Mouse (Mus musculus) MEL (cell line): ENCODE measurements around the gene Grik4. TPM values are rescaled to one million over a fixed set of nuclear protein-coding genes. Genes with fewer than 3 reads are reported as not detected.

ENCODE experiments used
- DNase-seq: peaks from one replicate; pipeline ENCODE4 v3.0.0; 2011; ENCODE audit warnings: low read depth, low spot score
- H3K27ac ChIP-seq: 2 replicates; pipeline ENCODE4 v1.5.1; 2012; ENCODE audit warnings: low read depth, mild to moderate bottlenecking, control low read depth, low read length, moderate library complexity; ENCODE audit not compliant: control insufficient read depth
- H3K27me3 ChIP-seq, 2 experiments: fragments of 150-350 bp in 1 of 2; sonication (generic) in 1 of 2; 2 replicates each; pipeline ENCODE4 v1.6.1; 2012; ENCODE audit warnings: low read length in 2 of 2, mild to moderate bottlenecking in 2 of 2, improper control_type of control experiment in 1 of 2, moderate library complexity in 1 of 2; ENCODE audit not compliant: insufficient read depth in 2 of 2, control insufficient read depth in 1 of 2
- H3K36me3 ChIP-seq, 2 experiments: 2 replicates each; pipeline ENCODE4 v1.6.1; 2012 to 2014; ENCODE audit warnings: low read length in 2 of 2, improper control_type of control experiment in 1 of 2, inconsistent platforms in 1 of 2, mild to moderate bottlenecking in 1 of 2; ENCODE audit not compliant: insufficient read depth in 2 of 2, control insufficient read depth in 1 of 2
- H3K4me1 ChIP-seq, 2 experiments: fragments of 150-350 bp in 1 of 2; sonication (generic) in 1 of 2; 2 replicates each; pipeline ENCODE4 v1.6.1; 2012; ENCODE audit warnings: low read length in 2 of 2, improper control_type of control experiment in 1 of 2, mild to moderate bottlenecking in 1 of 2; ENCODE audit not compliant: insufficient read depth in 2 of 2, control insufficient read depth in 1 of 2
- H3K4me3 ChIP-seq, 2 experiments: fragments of 150-350 bp in 1 of 2; sonication (generic) in 1 of 2; 2 replicates each; pipeline ENCODE4 v1.5.1; 2012; ENCODE audit warnings: low read depth in 2 of 2, low read length in 2 of 2, mild to moderate bottlenecking in 2 of 2, moderate library complexity in 2 of 2, control low read depth in 1 of 2, improper control_type of control experiment in 1 of 2; ENCODE audit not compliant: control insufficient read depth in 1 of 2, insufficient read depth in 1 of 2
- H3K79me2 ChIP-seq: 2 replicates; pipeline ENCODE4 v1.6.1; 2012; ENCODE audit warnings: mild to moderate bottlenecking, low read length, moderate library complexity; ENCODE audit not compliant: control insufficient read depth, poor library complexity, insufficient read depth
- H3K9ac ChIP-seq: 2 replicates; pipeline ENCODE4 v1.6.1; 2012; ENCODE audit warnings: low read depth, mild to moderate bottlenecking, control low read depth, low read length, moderate library complexity; ENCODE audit not compliant: control insufficient read depth, poor library complexity, severe bottlenecking
- H3K9me3 ChIP-seq: fragments of 150-350 bp; sonication (generic); replicated peaks from 2 replicates; pipeline ENCODE4 v1.6.1; 2012; ENCODE audit warnings: mild to moderate bottlenecking, low read length, improper control_type of control experiment, moderate library complexity; ENCODE audit not compliant: insufficient read depth
- BHLHE40 ChIP-seq: IDR thresholded peaks from 2 replicates; pipeline ENCODE4 v1.6.1; 2012; ENCODE audit warnings: low read depth, mild to moderate bottlenecking, inconsistent platforms, low read length, improper control_type of control experiment, borderline replicate concordance
- CHD1 ChIP-seq: IDR thresholded peaks from 2 replicates; pipeline ENCODE4 v1.6.1; 2012; ENCODE audit warnings: low read depth, mild to moderate bottlenecking, inconsistent platforms, low read length, improper control_type of control experiment
- CHD2 ChIP-seq: IDR thresholded peaks from 2 replicates; pipeline ENCODE4 v1.6.1; 2011; ENCODE audit warnings: low read length, improper control_type of control experiment
- E2F4 ChIP-seq: IDR thresholded peaks from 2 replicates; pipeline ENCODE4 v1.6.1; 2011; ENCODE audit warnings: low read depth, low read length, improper control_type of control experiment, borderline replicate concordance
- EP300 ChIP-seq, 2 experiments: IDR thresholded peaks; 2 replicates each; pipeline ENCODE4 v1.6.1; 2011; ENCODE audit warnings: improper control_type of control experiment in 2 of 2, low read length in 2 of 2, low read depth in 1 of 2, mild to moderate bottlenecking in 1 of 2
- GABPA ChIP-seq: IDR thresholded peaks from 2 replicates; pipeline ENCODE4 v1.6.1; 2012; ENCODE audit warnings: low read depth, mild to moderate bottlenecking, inconsistent platforms, low read length, improper control_type of control experiment, moderate library complexity
- GATA1 ChIP-seq: IDR thresholded peaks from 2 replicates; pipeline ENCODE4 v1.6.1; 2011; ENCODE audit warnings: low read depth, low read length, improper control_type of control experiment
- HCFC1 ChIP-seq: IDR thresholded peaks from 2 replicates; pipeline ENCODE4 v1.6.1; 2012; ENCODE audit warnings: low read depth, mild to moderate bottlenecking, inconsistent platforms, low read length, improper control_type of control experiment, moderate library complexity
- KAT2A ChIP-seq: conservative IDR thresholded peaks from 2 replicates; pipeline ENCODE4 v1.6.1; 2012; ENCODE audit warnings: low read depth, low read length, improper control_type of control experiment, inconsistent platforms
- MAFK ChIP-seq: IDR thresholded peaks from 2 replicates; pipeline ENCODE4 v1.6.1; 2011; ENCODE audit warnings: low read depth, mild to moderate bottlenecking, low read length, improper control_type of control experiment, borderline replicate concordance
- MAX ChIP-seq: IDR thresholded peaks from 2 replicates; pipeline ENCODE4 v1.6.1; 2011; ENCODE audit warnings: low read length, improper control_type of control experiment
- MAZ ChIP-seq: IDR thresholded peaks from 2 replicates; pipeline ENCODE4 v1.6.1; 2012; ENCODE audit warnings: low read depth, mild to moderate bottlenecking, inconsistent platforms, low read length, improper control_type of control experiment
- MEF2A ChIP-seq: IDR thresholded peaks from 2 replicates; pipeline ENCODE4 v1.6.1; 2014; ENCODE audit warnings: low read depth, mild to moderate bottlenecking, inconsistent platforms, low read length, improper control_type of control experiment; ENCODE audit not compliant: poor library complexity, insufficient replicate concordance, severe bottlenecking; ENCODE audit errors: extremely low read depth
- MXI1 ChIP-seq: IDR thresholded peaks from 2 replicates; pipeline ENCODE4 v1.6.1; 2011; ENCODE audit warnings: mild to moderate bottlenecking, low read depth, low read length, improper control_type of control experiment
- MYB ChIP-seq: IDR thresholded peaks from 2 replicates; pipeline ENCODE4 v1.6.1; 2011; ENCODE audit warnings: mild to moderate bottlenecking, low read depth, low read length, improper control_type of control experiment
- NELFE ChIP-seq: IDR thresholded peaks from 2 replicates; pipeline ENCODE4 v1.6.1; 2011; ENCODE audit warnings: low read depth, low read length, improper control_type of control experiment
- NRF1 ChIP-seq: IDR thresholded peaks from 2 replicates; pipeline ENCODE4 v1.6.1; 2014; ENCODE audit warnings: low read depth, mild to moderate bottlenecking, inconsistent platforms, low read length, improper control_type of control experiment, moderate library complexity; ENCODE audit not compliant: poor library complexity, insufficient read depth, severe bottlenecking
- POLR2A ChIP-seq, 2 experiments: IDR thresholded peaks; 2 replicates each; pipeline ENCODE4 v1.6.1; 2011 to 2012; ENCODE audit warnings: low read length in 2 of 2, mild to moderate bottlenecking in 2 of 2, control low read depth in 1 of 2, improper control_type of control experiment in 1 of 2, low read depth in 1 of 2, moderate library complexity in 1 of 2; ENCODE audit not compliant: control insufficient read depth in 1 of 2, insufficient read depth in 1 of 2, poor library complexity in 1 of 2
- POLR2AphosphoS2 ChIP-seq: IDR thresholded peaks from 2 replicates; pipeline ENCODE4 v1.6.1; 2011; ENCODE audit warnings: low read length, improper control_type of control experiment
- POLR2AphosphoS5 ChIP-seq: IDR thresholded peaks from 2 replicates; pipeline ENCODE4 v1.6.1; 2012; ENCODE audit warnings: low read depth, borderline replicate concordance, mild to moderate bottlenecking, inconsistent platforms, low read length, moderate library complexity, mixed read lengths
- RAD21 ChIP-seq: IDR thresholded peaks from 2 replicates; pipeline ENCODE4 v1.6.1; 2011; ENCODE audit warnings: mild to moderate bottlenecking, low read depth, low read length, improper control_type of control experiment
- SIN3A ChIP-seq: IDR thresholded peaks from 2 replicates; pipeline ENCODE4 v1.6.1; 2012; ENCODE audit warnings: low read length, improper control_type of control experiment, inconsistent platforms
- TCF12 ChIP-seq: IDR thresholded peaks from 2 replicates; pipeline ENCODE4 v1.6.1; 2014; ENCODE audit warnings: low read depth, mild to moderate bottlenecking, inconsistent platforms, low read length, improper control_type of control experiment, moderate library complexity
- ZC3H11A ChIP-seq: IDR thresholded peaks from 2 replicates; pipeline ENCODE4 v1.6.1; 2012; ENCODE audit warnings: low read depth, mild to moderate bottlenecking, inconsistent platforms, low read length, improper control_type of control experiment
- ZMIZ1 ChIP-seq: IDR thresholded peaks from 2 replicates; pipeline ENCODE4 v1.6.1; 2012; ENCODE audit warnings: low read depth, mild to moderate bottlenecking, inconsistent platforms, low read length, improper control_type of control experiment, moderate library complexity
- ZNF384 ChIP-seq: IDR thresholded peaks from 2 replicates; pipeline ENCODE4 v1.6.1; 2012; ENCODE audit warnings: low read depth, mild to moderate bottlenecking, inconsistent platforms, low read length, improper control_type of control experiment
- polyA plus RNA-seq, 2 experiments: library from polyadenylated mRNA; stranded (reverse) in 1 of 2; unstranded in 1 of 2; fragments of >175 nt in 1 of 2; fragments of >200 nt in 1 of 2; gene quantifications; 2 replicates each; pipeline versions ENCODE4 v1.2.1 to v1.2.4; 2012; ENCODE audit warnings: low replicate concordance in 2 of 2, low read depth in 1 of 2; ENCODE audit not compliant: insufficient read length in 2 of 2, insufficient read depth in 1 of 2, missing spikeins in 1 of 2
- total RNA-seq: library from RNA; depleted of rRNA; stranded (reverse); fragments of 300-350 nt; gene quantifications from 2 replicates; pipeline ENCODE4 v1.2.3, GENCODE M21; 2012

The Grik4 gene
- total and polyA plus RNA-seq, 3 experiments, result 0.17 TPM; not detected in 2

DNA sequence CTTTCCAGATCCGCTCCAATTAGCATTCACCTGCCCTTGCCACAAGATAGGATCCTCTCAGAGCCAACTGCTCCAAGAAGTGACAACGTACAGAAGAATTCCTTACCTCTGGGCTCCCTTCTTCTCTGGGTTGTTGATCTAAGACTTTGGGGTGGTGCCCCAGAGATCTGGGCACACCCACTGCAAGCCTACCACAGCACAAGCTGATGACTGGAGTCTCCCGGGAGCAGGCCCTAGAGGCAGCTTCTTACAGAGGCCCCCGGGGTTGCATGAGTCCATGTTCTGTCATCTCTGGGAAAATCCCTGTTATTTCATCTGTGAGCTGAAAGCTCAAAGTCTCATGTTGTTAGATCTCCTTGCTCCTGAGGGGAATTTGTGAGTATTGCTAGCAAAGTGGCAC, 146.0 kb downstream of the Grik4 start:
- no peaks in the 10 kb centered on the region for H3K36me3 ChIP-seq

GRCm38 (mm10) chr9:42797276-42797675, 147.0 kb downstream of the Grik4 start:
- Histone ChIP-seq H3K27ac (no peak overlapping the region), H3K9ac (no peak overlapping the region), H3K27me3 (no peaks in the 10 kb centered on the region), H3K9me3 (no peaks in the 10 kb centered on the region), H3K4me3 (no peak overlapping the region), H3K4me1 (no peaks in the 10 kb centered on the region), H3K79me2 (no peaks in the 10 kb centered on the region), H3K36me3 (no peaks in the 10 kb centered on the region)
- no peak for TF ChIP-seq SIN3A
- no peak for TF ChIP-seq NRF1
- TF ChIP-seq ZMIZ1, result no peak
- TF ChIP-seq E2F4, result no peak
- TF ChIP-seq BHLHE40, result no peak
- TF ChIP-seq KAT2A, result no peak
- TF ChIP-seq GABPA, result no peak
- TF ChIP-seq MYB, result no peak
- TF ChIP-seq MAZ, result no peak
- DNase-seq, result no peak

More for the DNA sequence above, 146.0 kb downstream of the Grik4 start:
- Histone ChIP-seq H3K9me3 (no peaks in the 10 kb centered on the region), H3K4me1 (no peaks in the 10 kb centered on the region), H3K9ac (no peak overlapping the region), H3K4me3 (no peak overlapping the region), H3K27ac (no peak overlapping the region), H3K27me3 (no peaks in the 10 kb centered on the region), H3K79me2 (no peaks in the 10 kb centered on the region)
- no peak for TF ChIP-seq E2F4
- DNase-seq, result no peak

GRCm38 (mm10) chr9:42795881-42796280, 148.4 kb downstream of the Grik4 start:
- Histone ChIP-seq H3K9me3 (no peaks in the 10 kb centered on the region), H3K79me2 (no peaks in the 10 kb centered on the region), H3K4me1 (no peaks in the 10 kb centered on the region), H3K36me3 (no peaks in the 10 kb centered on the region), H3K27ac (no peak overlapping the region), H3K9ac (no peak overlapping the region), H3K27me3 (no peaks in the 10 kb centered on the region), H3K4me3 (no peak overlapping the region)
- TF ChIP-seq POLR2AphosphoS5 (no peak), MAFK (no peak), MYB (no peak), CHD2 (no peak), GABPA (no peak), NRF1 (no peak), MAX (no peak), EP300 (IDR thresholded peaks at IDR 0.05; ENCODE audit: low read depth in 1 of 2, low read length in 2 of 2) (no peak), HCFC1 (no peak), POLR2AphosphoS2 (no peak), MEF2A (no peak), CHD1 (no peak), NELFE (no peak), GATA1 (no peak), TCF12 (no peak), MXI1 (no peak), ZC3H11A (no peak), ZNF384 (no peak), POLR2A (IDR thresholded peaks at IDR 0.05; ENCODE audit: control insufficient read depth in 1 of 2, insufficient read depth in 1 of 2, low read depth in 1 of 2, low read length in 2 of 2, poor library complexity in 1 of 2) (no peak), RAD21 (no peak)
- DNase-seq, result no peak
